Mouse (Mus musculus): ENCODE results near the gene Paxip1.

GRCm38 (mm10) chr5:27744944-27745343 lies 46.5 kb downstream of the Paxip1 start:
- TF ChIP-seq CTCF (IDR thresholded peaks at IDR 0.05; ENCODE audit: control insufficient read depth, insufficient read depth, insufficient read length) (no peak), MYOD1 (IDR thresholded peaks at IDR 0.05; ENCODE audit: control insufficient read depth, insufficient read length, low read depth) (no peak), MYOG (IDR thresholded peaks at IDR 0.05; ENCODE audit: control insufficient read depth, extremely low read depth, insufficient read length) (no peak), CEBPB (IDR thresholded peaks at IDR 0.05; ENCODE audit: low read depth) (no peak), MAX (IDR thresholded peaks at IDR 0.05) (no peak), USF1 (IDR thresholded peaks at IDR 0.05; ENCODE audit: low read depth) (no peak), FOSL1 (IDR thresholded peaks at IDR 0.05; ENCODE audit: insufficient read depth, low read length, poor library complexity, severe bottlenecking) (no peak)
